18 mouse cellular contexts compared by ENCODE assay signal in genomic region chr3:145903530-145903929, GRCm38 (mm10).
"Had no signal": no experiment of that assay in that cellular context is flagged by ENCODE, and none has a peak within 500 bp of the region (broad histone marks: within the 10 kb centered on the region; RNA-seq: fewer than 3 reads in every experiment).

No protein-coding gene starts in this region.

- H3K27me3 ChIP-seq: neural tube, embryonic 13.5 days; neural tube, embryonic 15.5 days had no signal

- H3K36me3 ChIP-seq: midbrain, embryonic 10.5 days; midbrain, embryonic 12.5 days; neural tube, embryonic 13.5 days; neural tube, embryonic 15.5 days had no signal

- H3K4me2 ChIP-seq: lung, embryonic 14.5 days; midbrain, embryonic 12.5 days; neural tube, embryonic 13.5 days; neural tube, embryonic 15.5 days had no signal

- H3K4me1 ChIP-seq: neural tube, embryonic 13.5 days; neural tube, embryonic 15.5 days had no signal

- H3K9ac ChIP-seq: lung, embryonic 14.5 days; midbrain, embryonic 12.5 days; neural tube, embryonic 13.5 days; neural tube, embryonic 15.5 days had no signal

- DNase-seq: lung, postnatal 10 days; lung, postnatal 4 days; midbrain, embryonic 14.5 days; retina, postnatal 1 day; right cerebral cortex, adult 18-20 months; right cerebral cortex, postnatal 25 days; right cerebral cortex, postnatal 4 days; spleen, adult 18-20 months; thymus, adult 18-20 months; thymus, postnatal 14 days; thymus, postnatal 36 days had no signal

- H3K9me3 ChIP-seq: midbrain, embryonic 10.5 days; midbrain, embryonic 12.5 days; neural tube, embryonic 13.5 days; neural tube, embryonic 15.5 days had no signal

- H3K4me3 ChIP-seq: midbrain, embryonic 10.5 days; midbrain, embryonic 12.5 days; myocyte; neural tube, embryonic 13.5 days; neural tube, embryonic 15.5 days had no signal

- ATAC-seq: midbrain, embryonic 16.5 days had no signal

- H3K27ac ChIP-seq: midbrain, embryonic 10.5 days; midbrain, embryonic 12.5 days; neural tube, embryonic 13.5 days; neural tube, embryonic 15.5 days had no signal
